Comparison of ENCODE assay signal across 10 mouse cellular contexts in genomic region chr12:35016056-35016455, GRCm38 (mm10). TPM values are rescaled to one million over a fixed set of nuclear protein-coding genes. Genes with fewer than 3 reads are reported as not detected.
DNase-seq lines count a peak whose midpoint lies in the region; ATAC-seq and TF ChIP-seq lines count a peak whose summit lies in the region.
"Had no signal": no experiment of that assay in that cellular context is flagged by ENCODE, and none has a peak within 500 bp of the region (broad histone marks: within the 10 kb centered on the region; RNA-seq: fewer than 3 reads in every experiment).

No protein-coding gene starts in this region.

- H3K27ac ChIP-seq in kidney, adult 2 months (ENCODE audit: insufficient read depth, low read depth, low read length) = no peak overlapping the region
- H3K27ac ChIP-seq in neural tube, embryonic 13.5 days (replicated peaks) = no peak overlapping the region
- no peak overlapping the region for H3K27ac ChIP-seq in hindbrain, embryonic 16.5 days (ENCODE audit: low read depth, low read length)

- ATAC-seq in neural tube, embryonic 13.5 days (ENCODE audit: low read depth) = peak; percentile 32; the same call in 1 of the 2 replicates
- peak; percentile 69; the same call in 1 of the 2 replicates for ATAC-seq in hindbrain, embryonic 16.5 days

- H3K9ac ChIP-seq in neural tube, embryonic 13.5 days = no peak overlapping the region
- H3K9ac ChIP-seq in hindbrain, embryonic 16.5 days (ENCODE audit: low read depth, low read length) = no peak overlapping the region

- H3K4me3 ChIP-seq in kidney, adult 2 months (ENCODE audit: insufficient read depth, low read depth, low read length) = no peak overlapping the region
- no peak overlapping the region for H3K4me3 ChIP-seq in neural tube, embryonic 13.5 days
- no peak overlapping the region for H3K4me3 ChIP-seq in hindbrain, embryonic 16.5 days (ENCODE audit: low read length)
- H3K4me3 ChIP-seq: erythroblast, embryonic 14.5 days had no signal

- WGBS in kidney, adult 2 months = 61% methylated on average over 3 of the region's 3 CpGs
- 59% methylated on average over 3 of the region's 3 CpGs for WGBS in neural tube, embryonic 13.5 days
- 54% methylated on average over 3 of the region's 3 CpGs for WGBS in hindbrain, embryonic 16.5 days

- no peak for DNase-seq in kidney, adult 2 months
- no peak for DNase-seq in kidney, postnatal 4 days
- no peak for DNase-seq in neural tube, embryonic 10.5 days (ENCODE audit: extremely low spot score, low spot score)
- no peak for DNase-seq in right cerebral cortex, postnatal 4 days
- no peak for DNase-seq in B cell, adult 2 months
- DNase-seq: thymus, adult 18-20 months had no signal

- no peaks in the 10 kb centered on the region for H3K36me3 ChIP-seq in kidney, adult 2 months (ENCODE audit: control insufficient read depth, insufficient read depth, low read length)
- H3K36me3 ChIP-seq in neural tube, embryonic 13.5 days = no peaks in the 10 kb centered on the region
- no peaks in the 10 kb centered on the region for H3K36me3 ChIP-seq in hindbrain, embryonic 16.5 days (ENCODE audit: control insufficient read depth, insufficient read depth, low read length)

- no peaks in the 10 kb centered on the region for H3K4me1 ChIP-seq in kidney, adult 2 months (ENCODE audit: control insufficient read depth, insufficient read depth, low read length)
- H3K4me1 ChIP-seq in neural tube, embryonic 13.5 days (replicated peaks) = no peaks in the 10 kb centered on the region
- H3K4me1 ChIP-seq in hindbrain, embryonic 16.5 days (ENCODE audit: control insufficient read depth, insufficient read depth, low read depth, low read length) = no peaks in the 10 kb centered on the region

- TF ChIP-seq POLR2A in kidney, adult 2 months (IDR thresholded peaks at IDR 0.05; ENCODE audit: low read depth, low read length) = no peak

- H3K27me3 ChIP-seq in kidney, adult 2 months (replicated peaks; ENCODE audit: control insufficient read depth, insufficient read depth, low read length) = no peaks in the 10 kb centered on the region
- H3K27me3 ChIP-seq in neural tube, embryonic 13.5 days = no peaks in the 10 kb centered on the region
- no peaks in the 10 kb centered on the region for H3K27me3 ChIP-seq in hindbrain, embryonic 16.5 days (replicated peaks; ENCODE audit: control insufficient read depth, insufficient read depth, low read length)

- peak; percentile 38 for TF ChIP-seq CTCF in kidney, adult 2 months (conservative IDR thresholded peaks at IDR 0.05; ENCODE audit: insufficient read depth, insufficient read length, low read depth, low read length)

- no peak overlapping the region for H3K4me2 ChIP-seq in neural tube, embryonic 13.5 days
- no peak overlapping the region for H3K4me2 ChIP-seq in hindbrain, embryonic 16.5 days (ENCODE audit: low read length)

- H3K9me3 ChIP-seq in neural tube, embryonic 13.5 days = no peaks in the 10 kb centered on the region
- no peaks in the 10 kb centered on the region for H3K9me3 ChIP-seq in hindbrain, embryonic 16.5 days (ENCODE audit: control insufficient read depth, low read length)

RNA-seq across cellular contexts. Expression of gene Snx13, which starts 30.9 kb away (rescaled TPM):
- 8.3 and 9.8 TPM in 2 replicates for polyA plus RNA-seq in kidney, adult 2 months (2012; rRNA removed)
- polyA plus RNA-seq in neural tube, embryonic 13.5 days (2015; fragmentation: Nextera tagmentation; extraction: Ambion mirVana) = 23.7 and 25.3 TPM in 2 replicates
- polyA plus RNA-seq in hindbrain, embryonic 16.5 days (2015; fragmentation: Nextera tagmentation; extraction: Ambion mirVana) = 28.8 and 30.7 TPM in 2 replicates

RNA-seq across cellular contexts. Expression of gene Prps1l1, which starts 31.5 kb away (rescaled TPM):
- not detected in 2 replicates for polyA plus RNA-seq in kidney, adult 2 months (2012; rRNA removed)
- polyA plus RNA-seq in neural tube, embryonic 13.5 days (2015; fragmentation: Nextera tagmentation; extraction: Ambion mirVana) = not detected in 2 replicates
- polyA plus RNA-seq in hindbrain, embryonic 16.5 days (2015; fragmentation: Nextera tagmentation; extraction: Ambion mirVana) = not detected in 2 replicates
- polyA plus RNA-seq: erythroblast, embryonic 14.5 days; heart, embryonic 14.5 days had no signal
